Mouse (Mus musculus) liver, adult 2 months (tissue): Measurements from ENCODE around the gene Myo1f.

Source experiments
- CTCF ChIP-seq: fragments of 200-500 bp; IDR thresholded peaks from 2 replicates; pipeline ENCODE4 v1.5.1; 2011; ENCODE audit warnings: low read depth, low read length, control low read depth
- POLR2A ChIP-seq: fragments of 200-500 bp; IDR thresholded peaks from 2 replicates; pipeline ENCODE4 v1.6.1; 2011; ENCODE audit warnings: low read length, control low read depth; ENCODE audit not compliant: insufficient read depth; ENCODE audit errors: extremely low read depth

- TF ChIP-seq POLR2A = 0 out of 2 replicates have a peak, but pooled peaks have one; percentile 13
- TF ChIP-seq CTCF = no peak; the same call in 1 of the 2 replicates
Measured at GRCm38 (mm10) chr17:33523918-33524755, 31.4 kb upstream of the Myo1f start, which contains the start of gene Adamts10.
